Mouse (Mus musculus) MEL (cell line): ENCODE results near the gene Vmn1r37. TPM values are rescaled to one million over a fixed set of nuclear protein-coding genes. Genes with fewer than 3 reads are reported as not detected.
"Not testable (repeated sequence)": the region's sequence is repeated elsewhere in the genome, so short reads cannot be mapped to it uniquely, and the experiment has no call there.

Experiments
- DNase-seq: peaks from one replicate; pipeline ENCODE4 v3.0.0; 2011; ENCODE audit warnings: low read depth, low spot score
- H3K27ac ChIP-seq: 2 replicates; pipeline ENCODE4 v1.5.1; 2012; ENCODE audit warnings: low read depth, mild to moderate bottlenecking, control low read depth, low read length, moderate library complexity; ENCODE audit not compliant: control insufficient read depth
- H3K27me3 ChIP-seq, 2 experiments: fragments of 150-350 bp in 1 of 2; sonication (generic) in 1 of 2; 2 replicates each; pipeline ENCODE4 v1.6.1; 2012; ENCODE audit warnings: low read length in 2 of 2, mild to moderate bottlenecking in 2 of 2, improper control_type of control experiment in 1 of 2, moderate library complexity in 1 of 2; ENCODE audit not compliant: insufficient read depth in 2 of 2, control insufficient read depth in 1 of 2
- H3K36me3 ChIP-seq, 2 experiments: 2 replicates each; pipeline ENCODE4 v1.6.1; 2012 to 2014; ENCODE audit warnings: low read length in 2 of 2, improper control_type of control experiment in 1 of 2, inconsistent platforms in 1 of 2, mild to moderate bottlenecking in 1 of 2; ENCODE audit not compliant: insufficient read depth in 2 of 2, control insufficient read depth in 1 of 2
- H3K4me1 ChIP-seq, 2 experiments: fragments of 150-350 bp in 1 of 2; sonication (generic) in 1 of 2; 2 replicates each; pipeline ENCODE4 v1.6.1; 2012; ENCODE audit warnings: low read length in 2 of 2, improper control_type of control experiment in 1 of 2, mild to moderate bottlenecking in 1 of 2; ENCODE audit not compliant: insufficient read depth in 2 of 2, control insufficient read depth in 1 of 2
- H3K4me3 ChIP-seq, 2 experiments: fragments of 150-350 bp in 1 of 2; sonication (generic) in 1 of 2; 2 replicates each; pipeline ENCODE4 v1.5.1; 2012; ENCODE audit warnings: low read depth in 2 of 2, low read length in 2 of 2, mild to moderate bottlenecking in 2 of 2, moderate library complexity in 2 of 2, control low read depth in 1 of 2, improper control_type of control experiment in 1 of 2; ENCODE audit not compliant: control insufficient read depth in 1 of 2, insufficient read depth in 1 of 2
- H3K79me2 ChIP-seq: 2 replicates; pipeline ENCODE4 v1.6.1; 2012; ENCODE audit warnings: mild to moderate bottlenecking, low read length, moderate library complexity; ENCODE audit not compliant: control insufficient read depth, poor library complexity, insufficient read depth
- H3K9ac ChIP-seq: 2 replicates; pipeline ENCODE4 v1.6.1; 2012; ENCODE audit warnings: low read depth, mild to moderate bottlenecking, control low read depth, low read length, moderate library complexity; ENCODE audit not compliant: control insufficient read depth, poor library complexity, severe bottlenecking
- H3K9me3 ChIP-seq: fragments of 150-350 bp; sonication (generic); replicated peaks from 2 replicates; pipeline ENCODE4 v1.6.1; 2012; ENCODE audit warnings: mild to moderate bottlenecking, low read length, improper control_type of control experiment, moderate library complexity; ENCODE audit not compliant: insufficient read depth
- BHLHE40 ChIP-seq: IDR thresholded peaks from 2 replicates; pipeline ENCODE4 v1.6.1; 2012; ENCODE audit warnings: low read depth, mild to moderate bottlenecking, inconsistent platforms, low read length, improper control_type of control experiment, borderline replicate concordance
- CHD2 ChIP-seq: IDR thresholded peaks from 2 replicates; pipeline ENCODE4 v1.6.1; 2011; ENCODE audit warnings: low read length, improper control_type of control experiment
- CTCF ChIP-seq, 3 experiments: IDR thresholded peaks in 2 of 3; conservative IDR thresholded peaks in 1 of 3; 2 replicates each; pipeline ENCODE4 v1.5.1; 2011 to 2012; ENCODE audit warnings: low read length in 3 of 3, low read depth in 2 of 3, mild to moderate bottlenecking in 2 of 3, improper control_type of control experiment in 1 of 3, inconsistent platforms in 1 of 3, mixed read lengths in 1 of 3, moderate library complexity in 1 of 3; ENCODE audit not compliant: control insufficient read depth in 1 of 3, insufficient read depth in 1 of 3, poor library complexity in 1 of 3, severe bottlenecking in 1 of 3
- ELF1 ChIP-seq: IDR thresholded peaks from 2 replicates; pipeline ENCODE4 v1.6.1; 2014; ENCODE audit warnings: low read depth, mild to moderate bottlenecking, inconsistent platforms, low read length, improper control_type of control experiment, moderate library complexity
- GABPA ChIP-seq: IDR thresholded peaks from 2 replicates; pipeline ENCODE4 v1.6.1; 2012; ENCODE audit warnings: low read depth, mild to moderate bottlenecking, inconsistent platforms, low read length, improper control_type of control experiment, moderate library complexity
- MAFK ChIP-seq: IDR thresholded peaks from 2 replicates; pipeline ENCODE4 v1.6.1; 2011; ENCODE audit warnings: low read depth, mild to moderate bottlenecking, low read length, improper control_type of control experiment, borderline replicate concordance
- MAX ChIP-seq: IDR thresholded peaks from 2 replicates; pipeline ENCODE4 v1.6.1; 2011; ENCODE audit warnings: low read length, improper control_type of control experiment
- MYB ChIP-seq: IDR thresholded peaks from 2 replicates; pipeline ENCODE4 v1.6.1; 2011; ENCODE audit warnings: mild to moderate bottlenecking, low read depth, low read length, improper control_type of control experiment
- NRF1 ChIP-seq: IDR thresholded peaks from 2 replicates; pipeline ENCODE4 v1.6.1; 2014; ENCODE audit warnings: low read depth, mild to moderate bottlenecking, inconsistent platforms, low read length, improper control_type of control experiment, moderate library complexity; ENCODE audit not compliant: poor library complexity, insufficient read depth, severe bottlenecking
- SIN3A ChIP-seq: IDR thresholded peaks from 2 replicates; pipeline ENCODE4 v1.6.1; 2012; ENCODE audit warnings: low read length, improper control_type of control experiment, inconsistent platforms
- USF1 ChIP-seq: IDR thresholded peaks from 2 replicates; pipeline ENCODE4 v1.6.1; 2014; ENCODE audit warnings: low read depth, mild to moderate bottlenecking, inconsistent platforms, low read length, improper control_type of control experiment, moderate library complexity
- USF2 ChIP-seq, 2 experiments: IDR thresholded peaks; 2 replicates each; pipeline ENCODE4 v1.6.1; 2011 to 2012; ENCODE audit warnings: improper control_type of control experiment in 2 of 2, low read length in 2 of 2, borderline replicate concordance in 1 of 2, inconsistent platforms in 1 of 2, low read depth in 1 of 2, mild to moderate bottlenecking in 1 of 2; ENCODE audit not compliant: insufficient read depth in 1 of 2
- ZMIZ1 ChIP-seq: IDR thresholded peaks from 2 replicates; pipeline ENCODE4 v1.6.1; 2012; ENCODE audit warnings: low read depth, mild to moderate bottlenecking, inconsistent platforms, low read length, improper control_type of control experiment, moderate library complexity
- ZNF384 ChIP-seq: IDR thresholded peaks from 2 replicates; pipeline ENCODE4 v1.6.1; 2012; ENCODE audit warnings: low read depth, mild to moderate bottlenecking, inconsistent platforms, low read length, improper control_type of control experiment
- polyA plus RNA-seq, 2 experiments: library from polyadenylated mRNA; stranded (reverse) in 1 of 2; unstranded in 1 of 2; fragments of >175 nt in 1 of 2; fragments of >200 nt in 1 of 2; gene quantifications; 2 replicates each; pipeline versions ENCODE4 v1.2.1 to v1.2.4; 2012; ENCODE audit warnings: low replicate concordance in 2 of 2, low read depth in 1 of 2; ENCODE audit not compliant: insufficient read length in 2 of 2, insufficient read depth in 1 of 2, missing spikeins in 1 of 2
- total RNA-seq: library from RNA; depleted of rRNA; stranded (reverse); fragments of 300-350 nt; gene quantifications from 2 replicates; pipeline ENCODE4 v1.2.3, GENCODE M21; 2012; rRNA removed

Vmn1r37 gene
- total and polyA plus RNA-seq, 3 experiments, result not detected

DNA sequence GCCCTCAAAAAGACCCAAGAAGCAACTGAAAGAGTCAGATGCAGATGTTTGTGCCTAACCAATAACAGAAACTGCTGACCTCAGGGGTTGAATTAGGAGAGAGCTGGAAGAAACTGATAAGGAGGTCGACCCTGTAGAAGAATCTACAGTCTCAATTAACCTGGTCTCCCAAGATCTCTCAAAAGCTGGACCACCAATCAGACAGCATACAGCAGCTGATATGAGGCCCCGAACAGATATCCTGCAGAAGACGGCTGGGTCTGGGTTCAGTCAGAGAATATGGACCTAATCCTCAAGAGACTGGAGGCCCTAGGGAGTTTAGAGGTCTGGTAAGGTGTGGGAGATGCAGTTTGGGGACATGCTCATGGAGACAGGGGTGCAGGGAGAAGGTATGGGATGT lies 15.3 kb upstream of the Vmn1r37 start:
- Histone ChIP-seq H3K27ac (no peak overlapping the region), H3K79me2 (no peaks in the 10 kb centered on the region), H3K4me3 (no peak overlapping the region), H3K4me1 (no peaks in the 10 kb centered on the region), H3K9ac (no peak overlapping the region), H3K9me3 (no peaks in the 10 kb centered on the region), H3K27me3 (no peaks in the 10 kb centered on the region), H3K36me3 (no peaks in the 10 kb centered on the region)
- peak; percentile 7 for DNase-seq
- TF ChIP-seq SIN3A, result no peak
- no peak for TF ChIP-seq MAX
- no peak for TF ChIP-seq CTCF (IDR thresholded peaks at IDR 0.05 in 2 of 3, conservative IDR thresholded peaks at IDR 0.05 in 1 of 3; ENCODE audit: control insufficient read depth in 1 of 3, insufficient read depth in 1 of 3, low read depth in 2 of 3, low read length in 3 of 3, poor library complexity in 1 of 3, severe bottlenecking in 1 of 3)
- no peak for TF ChIP-seq CHD2
- TF ChIP-seq MYB, result no peak
- no peak for TF ChIP-seq ELF1
- no peak for TF ChIP-seq NRF1
- TF ChIP-seq USF1, result no peak
- TF ChIP-seq ZMIZ1, result no peak
- no peak for TF ChIP-seq USF2 (IDR thresholded peaks at IDR 0.05; ENCODE audit: borderline replicate concordance in 1 of 2, insufficient read depth in 1 of 2, low read depth in 1 of 2, low read length in 2 of 2)
- no peak for TF ChIP-seq GABPA
- no peak for TF ChIP-seq MAFK
- TF ChIP-seq ZNF384, result no peak
- no peak for TF ChIP-seq BHLHE40

DNA sequence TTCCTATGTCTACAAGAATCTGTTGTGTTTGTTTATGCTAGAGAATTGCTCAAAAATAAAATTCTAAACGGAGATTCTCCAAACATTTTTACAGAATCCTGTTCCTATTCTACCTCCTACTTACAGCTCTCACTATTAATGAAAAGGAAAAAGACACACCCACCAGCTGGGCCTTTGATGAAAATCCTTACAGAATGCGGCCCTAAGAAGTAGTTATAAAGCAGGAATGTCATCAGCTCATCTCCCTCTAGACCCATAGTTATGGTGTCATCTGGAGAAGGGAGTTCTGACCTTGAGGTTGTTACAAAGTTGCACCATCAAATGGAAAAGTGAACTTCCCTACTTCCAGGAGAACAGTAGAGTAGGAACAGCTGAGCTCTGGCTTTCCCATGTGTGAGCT lies 10.1 kb upstream of the Vmn1r37 start, which contains the start of gene Vmn1r36:
Gene Vmn1r36, minus strand, starts transcription at position 101 of the 400 bp plus-strand sequence.
- H3K4me3 ChIP-seq, H3K27ac ChIP-seq, H3K9ac ChIP-seq, H3K4me1 ChIP-seq, H3K27me3 ChIP-seq, DNase-seq, H3K79me2 ChIP-seq, H3K9me3 ChIP-seq, H3K36me3 ChIP-seq: not testable (repeated sequence)

DNA sequence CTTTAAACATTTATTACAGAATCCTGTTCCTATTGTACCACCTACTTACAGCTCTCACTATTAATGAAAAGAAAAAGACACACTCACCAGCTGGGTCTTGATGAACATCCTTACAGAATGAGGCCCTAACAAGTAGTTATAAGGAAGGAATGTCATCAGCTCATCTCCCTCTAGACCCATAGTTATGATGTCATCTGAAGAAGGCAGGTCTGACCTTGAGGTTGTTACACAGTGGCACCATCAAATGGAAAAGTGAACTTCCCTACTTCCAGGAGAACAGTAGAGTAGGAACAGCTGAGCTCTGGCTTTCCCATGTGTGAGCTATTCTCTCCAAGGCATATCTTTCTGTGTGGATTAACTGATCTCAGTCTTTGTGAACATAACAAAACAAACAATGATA lies 53.3 kb downstream of the Vmn1r37 start, which contains the start of gene Vmn1r38:
Gene Vmn1r38, minus strand, starts transcription at position 101 of the 400 bp plus-strand sequence.
- H3K27me3 ChIP-seq, H3K79me2 ChIP-seq, H3K9me3 ChIP-seq, DNase-seq, H3K4me3 ChIP-seq, H3K9ac ChIP-seq, H3K36me3 ChIP-seq, H3K27ac ChIP-seq, H3K4me1 ChIP-seq: not testable (repeated sequence)

Other genes starting within 250 kb of the Vmn1r37 start
- gene Mad2l1, start 194.0 kb upstream of the Vmn1r37 start, total RNA-seq, result 63.9 and 72.0 TPM in 2 replicates
- gene Mad2l1, start 194.0 kb upstream of the Vmn1r37 start, polyA plus RNA-seq, result 100 to 1,000 TPM in 1 of 2 experiments, 10 to 100 TPM in 1; 68.8 to 102 TPM
- gene Vmn1r32, start 169.3 kb upstream of the Vmn1r37 start, total RNA-seq, result not detected in 2 replicates
- under 1 TPM in 1 of 2 experiments, not detected in 1; 0.19 TPM for gene Vmn1r32, start 169.3 kb upstream of the Vmn1r37 start, polyA plus RNA-seq
- gene Vmn1r33, start 111.1 kb upstream of the Vmn1r37 start, total RNA-seq, result not detected in 2 replicates
- gene Vmn1r33, start 111.1 kb upstream of the Vmn1r37 start, polyA plus RNA-seq, result not detected
- gene Vmn1r34, start 85.5 kb upstream of the Vmn1r37 start, total RNA-seq, result not detected in 2 replicates
- gene Vmn1r34, start 85.5 kb upstream of the Vmn1r37 start, polyA plus RNA-seq, result not detected
- gene Vmn1r35, start 43.5 kb upstream of the Vmn1r37 start, total RNA-seq, result not detected in 2 replicates
- not detected for gene Vmn1r35, start 43.5 kb upstream of the Vmn1r37 start, polyA plus RNA-seq
- not detected in 2 replicates for gene Vmn1r36, start 10.2 kb upstream of the Vmn1r37 start, total RNA-seq
- gene Vmn1r36, start 10.2 kb upstream of the Vmn1r37 start, polyA plus RNA-seq, result not detected
- not detected in 2 replicates for gene Vmn1r38, start 53.2 kb downstream of the Vmn1r37 start, total RNA-seq
- gene Vmn1r38, start 53.2 kb downstream of the Vmn1r37 start, polyA plus RNA-seq, result not detected
- not detected in 2 replicates for gene Vmn1r39, start 81.2 kb downstream of the Vmn1r37 start, total RNA-seq
- under 1 TPM in 1 of 2 experiments, not detected in 1; 0.13 TPM for gene Vmn1r39, start 81.2 kb downstream of the Vmn1r37 start, polyA plus RNA-seq
- 13.1 and 16.8 TPM in 2 replicates for gene Gng12, start 167.0 kb downstream of the Vmn1r37 start, total RNA-seq
- 10 to 100 TPM in 1 of 2 experiments, not detected in 1; 44.0 TPM for gene Gng12, start 167.0 kb downstream of the Vmn1r37 start, polyA plus RNA-seq